Mouse (Mus musculus) layer of hippocampus, adult 9-11 months (tissue): Measurements from ENCODE around the gene Mybph.

Experiments used
- DNase-seq: peaks from one replicate; pipeline ENCODE4 v3.0.0; 2022

The Mybph gene

DNA sequence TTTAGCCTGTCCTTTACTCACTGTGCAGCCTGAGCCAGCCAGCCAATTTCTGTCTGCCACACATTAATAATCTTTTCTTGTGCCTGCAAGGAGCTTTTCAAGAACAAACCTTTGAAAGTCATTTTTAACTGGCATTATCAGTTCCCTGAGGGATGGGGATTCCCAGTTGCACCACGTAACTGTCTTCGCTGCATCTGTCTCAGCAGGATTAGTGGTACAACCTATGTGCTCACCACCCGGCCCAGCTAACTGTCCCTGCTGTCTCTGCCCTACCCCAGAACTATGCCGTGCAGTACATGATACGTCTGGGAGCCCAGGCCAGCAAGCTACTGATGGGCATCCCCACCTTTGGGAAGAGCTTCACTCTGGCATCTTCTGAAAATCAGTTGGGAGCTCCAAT lies 5.0 kb upstream of the Mybph start:
- no peak for DNase-seq

DNA sequence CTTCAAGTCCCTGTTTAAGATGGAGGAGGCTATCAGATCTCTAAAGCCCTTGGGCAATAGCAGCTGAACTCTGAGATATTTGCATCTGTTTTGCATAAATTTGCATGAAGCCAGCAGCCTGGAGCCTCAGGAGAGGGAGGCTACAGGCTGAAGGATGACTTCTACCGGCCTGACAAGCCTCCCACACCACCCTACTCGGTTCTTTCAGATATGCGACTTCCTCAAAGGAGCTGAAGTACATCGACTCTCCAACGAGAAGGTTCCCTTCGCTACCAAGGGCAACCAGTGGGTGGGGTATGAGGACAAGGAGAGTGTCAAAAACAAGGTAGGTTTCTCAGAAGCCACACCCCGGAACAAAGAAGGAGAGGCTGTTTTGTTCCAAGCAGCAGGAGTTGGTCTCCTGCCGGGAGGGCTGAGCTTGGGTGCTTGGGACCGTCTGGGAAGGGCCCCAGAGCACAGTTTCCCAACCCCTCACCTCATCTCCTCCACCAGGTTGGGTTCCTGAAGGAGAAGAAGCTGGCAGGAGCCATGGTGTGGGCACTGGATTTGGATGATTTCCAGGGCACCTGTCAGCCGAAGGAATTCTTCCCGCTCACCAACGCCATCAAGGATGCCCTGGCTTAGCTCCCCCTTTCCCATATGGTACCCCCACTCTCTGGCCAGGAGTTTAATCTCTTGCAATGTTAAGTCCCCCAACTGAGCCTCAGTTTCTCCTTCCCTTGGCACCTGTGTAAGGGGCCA lies 4.1 kb upstream of the Mybph start:
- DNase-seq = no peak

DNA sequence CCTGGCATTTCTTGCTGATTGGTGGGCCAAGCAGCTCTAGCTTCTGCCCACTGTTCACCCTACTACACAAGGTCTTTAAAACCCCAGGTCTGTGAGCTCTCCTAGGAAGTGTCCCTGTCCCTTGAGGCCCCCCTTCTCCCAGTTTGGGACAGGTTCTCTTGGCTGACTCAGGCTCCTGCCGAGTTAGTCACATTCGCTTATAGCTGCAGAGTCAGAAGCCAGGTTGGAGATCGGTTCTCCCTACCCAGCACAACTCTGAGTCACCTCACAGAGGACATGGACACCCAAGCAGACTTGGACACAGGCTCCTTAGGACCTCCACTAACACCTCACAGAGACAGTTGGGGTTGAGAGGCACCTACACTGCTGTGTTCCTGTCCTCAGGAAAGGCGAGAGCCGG lies 2.1 kb upstream of the Mybph start:
- DNase-seq = no peak

DNA sequence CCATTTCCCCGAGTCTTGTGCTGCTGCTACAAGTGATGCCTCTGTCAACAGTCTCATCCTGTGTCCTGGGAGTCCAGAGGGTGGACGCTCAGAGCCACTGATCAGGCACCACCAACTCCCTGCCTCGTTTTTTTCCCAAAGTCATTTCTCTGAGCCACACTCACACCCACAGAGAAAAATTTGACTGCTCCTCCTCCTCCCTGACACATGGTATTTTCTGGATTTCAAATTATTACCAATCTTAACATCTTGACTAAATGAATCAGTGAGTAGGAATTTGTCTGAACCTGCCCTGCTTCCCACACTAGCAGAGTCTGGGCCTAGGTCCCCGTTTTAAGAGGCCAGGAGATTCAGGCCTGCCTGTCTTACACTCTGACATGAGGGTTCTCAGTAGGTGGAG lies 1.2 kb upstream of the Mybph start:
- no peak for DNase-seq

DNA sequence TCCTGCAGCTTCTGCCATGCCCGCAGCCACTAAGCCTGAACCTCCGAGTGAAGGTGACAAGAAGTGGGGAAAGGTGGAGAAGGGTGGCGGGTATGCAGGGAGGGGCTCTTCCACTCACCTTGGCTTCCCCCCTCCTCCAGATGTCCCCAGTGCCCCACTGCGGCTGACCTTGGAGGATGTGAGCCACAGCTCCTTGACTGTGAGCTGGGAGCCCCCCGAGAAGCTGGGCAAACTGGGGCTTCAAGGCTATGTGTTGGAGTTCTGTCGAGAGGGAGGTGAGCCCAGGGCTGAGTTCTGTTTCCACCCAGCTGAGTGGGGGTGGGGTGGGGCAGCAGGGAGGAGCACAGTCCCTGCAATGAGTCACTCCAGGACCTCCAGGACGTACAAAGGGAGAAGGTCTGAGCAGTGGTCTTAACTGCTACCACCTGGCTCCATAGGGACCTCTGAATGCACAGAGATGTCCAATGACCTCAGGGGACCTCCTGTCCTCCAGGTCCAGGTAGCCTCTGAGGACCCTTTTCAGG lies 488 bp downstream of the Mybph start:
- no peak for DNase-seq

DNA sequence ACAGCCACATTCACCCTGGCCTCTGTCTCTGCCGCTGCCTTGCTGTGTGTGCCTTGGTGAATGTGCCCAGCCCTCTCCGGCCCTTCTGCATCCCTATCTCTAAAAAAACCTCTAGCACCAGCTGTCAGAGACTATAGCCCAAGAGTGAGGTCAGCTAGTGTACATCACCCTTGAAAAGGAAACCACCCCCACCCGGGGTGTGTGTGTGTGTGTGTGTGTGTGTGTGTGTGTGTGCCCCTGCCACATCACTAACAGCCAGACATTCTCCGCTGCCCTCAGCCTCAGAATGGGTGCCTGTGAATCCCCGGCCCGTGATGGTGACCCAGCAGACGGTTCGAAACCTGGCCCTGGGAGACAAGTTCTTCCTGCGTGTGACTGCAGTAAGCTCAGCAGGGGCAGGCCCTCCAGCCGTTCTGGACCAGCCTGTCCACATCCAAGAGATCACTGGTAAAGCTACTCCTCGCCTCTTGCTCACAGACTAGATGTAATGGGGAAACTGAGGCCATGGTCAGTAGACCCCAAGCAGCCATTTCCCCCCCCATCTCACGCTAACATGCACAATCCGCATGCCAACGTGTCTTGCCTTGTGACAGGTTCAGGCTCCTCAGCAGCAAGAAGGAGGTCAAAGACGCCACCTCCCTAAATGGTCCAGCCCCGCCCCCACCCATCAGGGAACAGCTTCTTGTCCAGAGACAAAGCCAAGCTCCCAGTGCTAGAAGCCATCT lies 1.2 kb downstream of the Mybph start:
- DNase-seq = no peak

DNA sequence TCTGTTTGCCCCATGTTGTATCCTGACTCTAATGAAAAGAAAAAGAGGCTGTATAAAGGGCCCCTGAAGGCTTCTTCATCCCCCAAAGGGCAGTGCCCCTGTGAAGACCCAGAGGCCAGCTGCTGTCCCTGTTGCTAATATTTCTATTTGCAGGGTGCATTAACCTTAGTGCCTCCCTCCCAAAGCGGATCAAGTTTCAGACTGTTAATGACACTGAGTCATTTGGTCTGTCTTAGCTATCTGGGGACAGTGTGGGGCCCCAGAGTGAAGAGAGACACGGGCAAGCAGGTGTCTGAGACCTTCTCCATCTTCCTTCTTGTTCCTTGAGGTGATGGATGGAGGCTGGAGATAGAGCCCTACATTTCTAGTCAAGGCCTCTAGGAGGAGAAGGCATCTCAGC lies 1.9 kb downstream of the Mybph start:
- no peak for DNase-seq

DNA sequence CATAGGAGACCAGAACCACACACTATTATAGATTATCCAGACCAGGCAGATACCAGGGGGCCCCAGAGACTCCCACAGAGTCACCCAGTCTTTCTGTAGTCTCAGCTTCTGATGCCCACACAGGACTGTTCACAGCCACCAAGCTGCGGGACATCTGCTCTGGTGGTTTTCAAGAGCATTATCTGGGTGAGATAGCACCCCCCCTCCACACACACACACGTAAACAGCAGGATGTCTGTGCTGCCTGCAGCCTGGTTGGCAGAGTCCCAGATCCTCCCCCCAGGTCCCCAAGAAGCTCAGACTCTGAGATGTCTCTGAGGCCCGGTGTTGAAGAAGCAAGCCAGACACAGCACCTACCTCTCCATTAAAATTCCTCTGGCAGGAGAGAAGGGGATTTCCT lies 2.3 kb downstream of the Mybph start:
- peak; percentile 85 for DNase-seq

DNA sequence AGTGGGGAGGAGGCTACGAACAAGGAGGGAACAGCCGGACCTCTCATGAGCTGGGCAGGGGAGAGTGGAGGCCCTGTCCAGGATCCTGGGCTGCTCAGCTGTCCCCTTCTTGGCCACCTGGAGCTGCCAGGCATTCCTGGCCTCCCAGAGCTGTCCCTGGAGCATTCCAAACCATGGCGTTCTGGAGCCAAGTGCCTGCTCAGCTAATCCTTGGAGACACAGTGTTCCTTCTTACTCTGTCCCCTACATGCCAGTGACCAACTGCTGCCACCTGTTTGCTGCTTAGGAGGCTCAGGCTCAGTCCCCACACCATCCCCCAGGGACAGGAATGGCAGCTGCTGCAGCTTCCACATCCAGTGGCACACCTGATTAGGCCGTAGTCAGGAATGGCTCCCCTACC lies 2.7 kb downstream of the Mybph start:
- no peak for DNase-seq

DNA sequence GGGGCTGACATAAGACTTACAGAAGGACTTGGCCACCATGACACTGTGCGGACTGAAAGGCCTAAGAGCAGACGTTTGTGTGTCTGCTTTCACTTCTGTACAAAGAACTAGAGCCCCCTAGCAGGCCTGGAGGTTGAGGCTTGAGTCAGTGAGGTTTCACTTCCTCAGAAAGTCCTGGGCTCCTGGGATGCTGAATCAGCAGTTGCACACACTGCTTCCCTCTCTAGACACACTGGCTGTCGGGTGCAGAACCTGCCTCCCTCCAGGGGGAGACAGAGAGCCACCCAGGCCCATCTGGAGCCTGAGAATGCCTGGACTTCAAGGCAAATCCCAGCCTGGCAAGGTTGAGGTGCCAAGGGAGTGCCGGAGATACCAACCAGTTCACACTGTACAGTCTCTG lies 3.1 kb downstream of the Mybph start:
- DNase-seq = peak; percentile 92

DNA sequence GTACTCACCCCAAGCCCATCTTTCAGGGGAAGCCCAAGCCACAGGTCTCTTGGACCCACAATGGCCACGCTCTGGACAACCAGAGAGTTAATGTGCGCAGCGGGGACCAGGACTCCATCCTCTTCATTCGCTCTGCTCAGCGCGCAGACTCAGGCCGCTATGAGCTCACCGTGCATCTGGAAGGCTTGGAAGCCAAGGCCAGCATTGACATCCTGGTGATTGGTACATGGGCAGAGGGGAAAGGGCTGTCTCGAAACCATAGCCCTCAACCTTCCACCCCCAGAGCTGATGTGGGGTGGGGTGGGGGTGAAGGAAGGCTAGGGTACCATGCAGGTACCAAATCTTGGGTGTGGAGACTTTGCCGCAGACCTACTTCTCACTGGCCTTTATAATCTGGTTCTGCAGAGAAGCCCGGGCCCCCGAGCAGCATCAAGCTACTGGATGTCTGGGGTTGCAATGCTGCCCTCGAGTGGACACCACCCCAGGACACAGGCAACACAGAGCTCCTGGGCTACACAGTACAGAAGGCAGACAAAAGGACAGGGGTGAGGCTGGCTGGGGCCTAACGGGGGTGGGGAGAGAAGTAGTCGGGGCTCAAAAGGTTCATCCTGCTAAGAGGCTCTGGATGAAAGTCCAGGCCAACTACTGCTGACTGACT lies 4.2 kb downstream of the Mybph start:
- DNase-seq = no peak

DNA sequence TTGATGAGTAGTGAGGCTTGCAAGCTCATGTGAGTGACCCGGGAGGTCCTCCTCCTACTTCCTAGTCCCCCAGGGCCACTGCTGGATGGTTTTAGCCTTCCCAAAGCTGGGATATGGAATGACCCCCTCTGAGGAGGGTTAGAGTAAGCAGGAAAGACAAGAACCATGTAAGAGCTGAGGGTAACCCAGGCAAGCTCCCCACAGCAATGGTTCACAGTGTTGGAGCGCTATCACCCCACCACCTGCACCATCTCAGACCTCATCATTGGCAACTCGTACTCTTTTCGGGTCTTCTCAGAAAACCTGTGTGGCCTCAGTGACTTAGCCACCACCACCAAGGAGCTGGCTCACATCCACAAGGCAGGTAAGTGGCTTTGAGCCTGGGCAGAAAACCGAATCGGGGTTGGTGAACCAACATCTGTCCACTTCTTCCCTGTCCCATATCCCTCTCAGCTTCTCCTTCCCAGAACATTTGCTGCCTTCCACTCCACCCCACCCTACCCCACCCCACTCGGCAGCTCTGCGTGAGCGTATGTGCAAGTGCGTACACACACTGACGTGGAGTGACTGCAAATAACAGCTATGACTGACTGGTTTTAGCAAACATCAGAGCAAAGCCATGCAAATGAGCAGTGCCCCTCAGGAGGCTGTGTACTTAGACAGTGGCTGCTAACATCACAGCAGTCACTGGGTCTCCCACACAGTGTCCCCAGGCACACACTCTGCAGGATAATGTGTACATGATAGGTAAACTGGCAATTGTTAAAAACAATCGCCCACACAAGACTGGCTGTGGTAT lies 5.1 kb downstream of the Mybph start:
- DNase-seq = no peak

DNA sequence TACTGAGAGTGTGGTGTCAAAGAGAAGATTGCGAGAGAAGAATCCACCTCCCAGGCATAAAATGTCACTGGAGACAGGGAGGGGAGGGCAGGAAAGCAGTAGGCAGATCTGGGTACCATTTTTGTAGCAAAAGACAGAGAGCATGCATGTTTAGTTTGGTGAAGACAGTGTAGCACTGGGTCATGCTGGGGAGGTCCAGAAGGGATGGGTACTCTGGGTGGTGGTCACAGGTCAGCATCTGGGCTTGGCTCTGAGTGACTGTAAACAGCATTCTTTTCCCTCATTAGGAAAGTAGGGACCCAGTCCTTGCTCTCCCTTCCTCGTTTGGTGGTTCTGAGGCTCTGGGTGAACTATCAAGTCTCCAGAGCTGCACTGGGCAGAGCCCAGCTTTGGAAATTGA lies 7.2 kb downstream of the Mybph start:
- no peak for DNase-seq

DNA sequence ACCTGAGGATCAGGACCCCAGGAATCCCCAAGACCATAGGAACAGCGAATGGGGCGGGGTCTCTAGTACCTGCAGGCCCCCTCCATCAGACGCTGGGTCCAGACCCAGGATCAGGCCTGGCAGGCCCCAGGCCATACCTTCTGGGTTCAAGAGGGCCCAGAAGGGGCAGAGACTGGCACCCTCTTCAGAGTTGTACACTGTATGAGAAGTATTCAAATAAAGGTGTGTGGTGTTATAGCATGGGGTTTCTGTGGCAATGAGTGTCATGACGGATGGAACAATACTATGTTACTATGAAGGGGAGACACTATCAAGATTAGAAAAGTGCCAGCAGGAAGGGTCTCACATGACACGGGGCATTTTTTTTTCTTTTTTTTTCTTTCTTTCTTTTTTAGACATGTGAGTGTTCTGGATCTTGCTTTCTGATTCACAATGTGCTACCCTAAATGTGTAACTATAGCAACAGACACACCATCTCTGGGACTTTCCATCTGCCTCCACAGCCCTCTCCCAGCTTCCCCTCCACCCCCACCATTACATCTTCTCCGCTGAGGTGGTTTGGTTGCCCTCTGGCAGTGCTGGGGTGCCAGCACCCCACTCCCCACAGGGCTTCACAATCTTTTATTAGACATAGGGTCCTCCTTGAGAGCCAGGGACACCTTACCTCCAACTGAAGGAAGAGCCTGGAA lies 7.9 kb downstream of the Mybph start:
- peak; percentile 72 for DNase-seq

DNA sequence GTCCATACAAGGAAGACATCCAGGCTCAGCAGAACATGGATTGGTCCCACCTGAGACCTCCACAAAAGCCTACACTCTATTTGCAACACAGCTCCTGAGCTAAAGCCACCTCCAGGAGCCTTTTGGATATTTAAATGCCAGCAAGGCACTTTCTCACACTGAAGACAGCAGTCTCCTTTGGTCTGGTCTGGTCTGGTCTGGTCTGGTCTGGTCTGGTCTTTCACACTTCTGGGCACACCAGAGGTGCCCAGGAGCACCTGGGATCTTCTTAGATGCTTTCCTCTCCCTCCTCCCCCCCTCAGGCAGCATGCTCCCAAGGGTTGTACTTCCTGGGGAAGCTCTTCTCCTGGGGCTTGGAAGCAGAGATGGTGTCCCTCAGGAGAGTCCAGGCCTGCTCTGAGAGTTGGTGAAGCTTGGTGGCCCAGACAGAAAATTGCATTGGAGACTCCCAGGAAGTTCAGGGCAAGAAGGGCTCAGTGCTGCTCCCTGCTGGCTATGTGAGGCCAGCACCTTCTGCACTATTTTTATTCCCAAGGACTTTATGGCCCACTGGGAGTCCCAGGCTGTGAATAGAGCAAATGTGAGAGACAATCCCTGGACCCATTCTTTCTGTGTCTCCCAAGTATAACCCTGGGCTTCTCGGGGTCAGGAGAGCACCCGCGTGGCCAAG lies 8.6 kb downstream of the Mybph start:
- DNase-seq = no peak

DNA sequence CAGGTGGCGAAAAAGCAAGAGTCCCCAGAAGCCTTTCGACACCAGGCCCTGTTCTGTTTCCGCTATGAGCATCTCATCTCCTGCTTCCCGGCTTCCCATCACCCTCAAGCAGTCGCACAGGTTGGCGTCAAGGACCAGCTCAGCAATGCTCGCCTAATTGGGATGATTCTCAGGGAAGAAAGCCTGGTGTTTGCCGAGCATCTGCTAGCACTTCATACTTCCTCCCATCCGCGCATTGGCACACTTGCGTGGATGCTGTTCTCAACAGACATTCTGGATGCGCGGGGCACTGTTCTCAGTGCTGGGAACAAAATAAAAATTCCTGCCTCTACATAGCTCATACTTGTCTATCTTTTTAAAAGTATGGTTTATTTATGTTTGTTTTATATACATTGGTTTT lies 11.0 kb downstream of the Mybph start:
- DNase-seq = peak; percentile 85

DNA sequence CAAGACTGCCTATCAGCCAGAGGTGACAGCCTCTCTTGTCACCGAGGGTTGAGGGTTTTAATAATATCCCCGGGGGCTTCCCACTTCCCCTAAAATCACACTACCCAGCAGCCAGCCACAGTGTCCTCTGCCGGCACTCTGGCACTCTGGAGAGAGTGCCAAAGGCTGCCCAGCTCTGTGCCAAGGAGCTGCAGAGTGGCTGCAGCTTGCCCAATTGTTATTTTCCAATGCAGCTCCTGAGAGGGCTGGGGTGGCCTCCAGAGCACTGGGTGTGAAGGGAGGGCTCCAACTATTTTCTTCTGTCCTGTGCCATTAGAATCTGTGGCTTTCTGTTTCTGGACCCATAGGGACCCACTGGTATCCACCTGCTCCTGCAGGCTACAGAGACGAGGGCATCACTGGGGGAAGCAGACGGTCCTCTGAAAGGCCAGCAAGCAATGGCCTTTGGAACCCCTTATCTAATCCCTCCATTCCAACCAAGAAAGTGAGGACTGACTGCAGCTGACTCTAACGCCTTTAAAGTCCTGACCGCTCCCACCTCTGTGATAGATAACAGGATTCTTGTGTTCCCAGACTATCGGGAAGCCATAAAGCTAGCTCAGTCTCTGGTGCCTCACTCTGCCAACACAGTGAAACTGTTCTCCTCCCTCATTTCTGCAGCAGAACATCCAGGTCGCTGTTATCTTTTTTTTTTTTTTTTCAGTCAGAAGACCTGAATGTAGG lies 12.2 kb downstream of the Mybph start:
- DNase-seq = no peak

DNA sequence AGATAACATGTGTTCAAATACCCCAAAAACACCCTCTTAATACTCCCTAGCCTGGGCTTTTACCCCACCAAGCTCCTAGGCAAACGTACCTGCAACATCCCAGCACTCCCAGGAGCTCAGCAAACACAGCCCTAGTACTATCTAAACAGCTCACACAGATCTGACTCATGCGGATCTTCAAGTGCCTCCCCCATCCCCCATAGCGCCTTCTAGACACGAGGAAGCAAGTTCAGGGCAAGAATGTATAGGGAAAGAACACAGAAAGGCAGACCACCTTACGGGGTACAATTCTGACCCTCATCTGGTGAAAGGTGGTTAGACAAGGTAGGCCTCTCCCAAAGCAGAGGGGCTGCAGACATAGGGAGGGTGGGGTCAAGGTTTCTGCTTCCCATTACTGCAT lies 12.8 kb downstream of the Mybph start:
- DNase-seq = no peak

DNA sequence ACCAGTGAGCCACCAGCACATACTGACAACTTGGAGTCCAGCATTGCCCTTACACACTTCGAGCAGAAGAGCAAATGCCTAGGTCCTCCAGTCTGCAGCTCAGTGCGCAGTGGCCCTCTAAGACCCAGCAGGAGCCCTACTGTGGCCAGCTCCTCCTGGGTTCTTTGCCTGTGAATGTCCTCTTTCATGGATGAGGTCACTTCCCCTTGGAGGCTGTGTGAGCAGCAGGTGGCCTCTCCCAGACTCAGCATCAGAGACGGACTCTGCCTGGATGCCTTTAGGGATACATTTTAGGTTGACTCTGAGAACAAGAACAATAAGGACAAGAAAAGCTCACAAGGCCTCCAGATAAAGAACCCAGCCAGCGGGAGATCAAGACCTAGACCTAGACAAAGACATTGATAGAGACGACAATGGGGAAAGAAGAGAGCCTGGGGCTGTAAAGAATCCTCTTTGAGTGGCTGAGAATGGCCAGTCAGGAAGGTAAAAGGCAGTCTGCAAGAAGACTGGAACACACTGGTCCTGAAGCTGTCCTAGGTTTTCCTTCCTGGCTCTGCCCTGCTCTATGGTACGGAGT lies 17.0 kb downstream of the Mybph start:
- no peak for DNase-seq

DNA sequence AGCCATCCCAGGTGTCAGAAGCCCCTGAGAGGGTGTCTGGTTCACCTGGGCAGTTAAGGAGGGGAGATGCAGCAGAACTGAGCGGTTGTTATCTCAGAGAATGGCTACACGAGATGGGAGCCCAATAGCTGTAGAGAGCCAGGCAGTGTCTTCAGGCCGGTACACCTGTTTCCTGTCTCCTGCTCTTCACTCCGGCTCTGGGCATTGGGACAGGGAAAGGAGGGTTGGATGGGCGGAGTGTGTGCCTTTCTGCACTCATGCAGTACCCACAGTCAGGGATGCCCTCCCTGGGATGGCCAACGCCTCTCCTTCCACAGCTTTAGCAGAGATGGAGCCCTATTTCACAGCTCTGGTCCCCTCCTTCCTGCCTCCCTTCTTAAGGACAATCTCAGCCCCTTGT lies 17.8 kb downstream of the Mybph start:
- no peak for DNase-seq

DNA sequence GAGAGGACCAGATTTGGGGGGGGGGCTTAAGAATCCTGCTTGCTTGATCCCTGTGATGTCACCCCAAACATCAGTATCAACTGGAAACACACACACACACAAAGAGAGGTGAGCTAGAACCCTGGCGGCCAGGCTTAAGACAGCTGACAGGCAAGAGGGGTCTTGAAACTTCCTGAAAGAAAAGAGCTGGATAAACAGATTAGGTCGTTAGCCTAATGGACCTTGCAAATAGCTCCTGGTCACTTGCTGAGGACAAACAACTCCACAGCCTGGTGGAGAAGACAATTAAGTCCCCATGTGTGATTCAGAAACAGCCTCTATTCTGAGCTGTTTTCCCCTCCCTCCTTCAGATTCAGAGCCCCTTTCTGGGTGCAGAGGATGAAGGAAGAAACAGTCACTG lies 18.4 kb downstream of the Mybph start:
- DNase-seq = no peak
